Mouse (Mus musculus) embryonic facial prominence, embryonic 12.5 days (tissue): ENCODE measurements around the gene Cc2d1b. TPM values are rescaled to one million over a fixed set of nuclear protein-coding genes. Genes with fewer than 3 reads are reported as not detected.

Source experiments
- ATAC-seq: fragments of 200-750 bp; cut with Nextera tagmentation; 2 replicates; pipeline ENCODE4 v1.8.0; 2017; ENCODE audit not compliant: insufficient number of reproducible peaks, insufficient read depth, low FRiP score, low TSS enrichment
- H3K27ac ChIP-seq: fragments of 300-500 bp; sonication (generic); 2 replicates; pipeline ENCODE4 v1.5.1; 2016; ENCODE audit warnings: mild to moderate bottlenecking
- H3K27me3 ChIP-seq: fragments of 300-500 bp; sonication (generic); 2 replicates; pipeline ENCODE4 v1.6.1; 2016; ENCODE audit warnings: mild to moderate bottlenecking, moderate library complexity
- H3K36me3 ChIP-seq: fragments of 300-500 bp; sonication (generic); 2 replicates; pipeline ENCODE4 v1.6.1; 2016; ENCODE audit warnings: mild to moderate bottlenecking
- H3K4me1 ChIP-seq: fragments of 300-500 bp; sonication (generic); 2 replicates; pipeline ENCODE4 v1.6.1; 2016
- H3K4me2 ChIP-seq: fragments of 300-500 bp; sonication (generic); replicated peaks from 2 replicates; pipeline ENCODE4 v1.6.1; 2016; ENCODE audit warnings: mild to moderate bottlenecking, moderate library complexity
- H3K4me3 ChIP-seq: fragments of 300-500 bp; sonication (generic); 2 replicates; pipeline ENCODE4 v1.5.1; 2016; ENCODE audit warnings: mild to moderate bottlenecking
- H3K9ac ChIP-seq: fragments of 300-500 bp; sonication (generic); 2 replicates; pipeline ENCODE4 v1.6.1; 2016; ENCODE audit warnings: mild to moderate bottlenecking, moderate library complexity
- H3K9me3 ChIP-seq: fragments of 300-500 bp; sonication (generic); 2 replicates; pipeline ENCODE4 v1.6.1; 2016; ENCODE audit warnings: mild to moderate bottlenecking, moderate library complexity
- WGBS: fragments of 180-500 bp; shearing (Covaris S2); methylation state at CpG from one replicate; pipeline ENCODE4 v1.1.7; 2016; 5-methylcytosine and 5-hydroxymethylcytosine counted together
- polyA plus RNA-seq: library from polyadenylated mRNA; unstranded; fragments of >200 nt; fragmentation: Nextera tagmentation; extraction: Ambion mirVana; gene quantifications from 2 replicates; pipeline ENCODE4 v1.2.1, GENCODE M21; 2016

Cc2d1b gene
- polyA plus RNA-seq, 1 experiment from 2014 or later: 34.4 TPM

DNA sequence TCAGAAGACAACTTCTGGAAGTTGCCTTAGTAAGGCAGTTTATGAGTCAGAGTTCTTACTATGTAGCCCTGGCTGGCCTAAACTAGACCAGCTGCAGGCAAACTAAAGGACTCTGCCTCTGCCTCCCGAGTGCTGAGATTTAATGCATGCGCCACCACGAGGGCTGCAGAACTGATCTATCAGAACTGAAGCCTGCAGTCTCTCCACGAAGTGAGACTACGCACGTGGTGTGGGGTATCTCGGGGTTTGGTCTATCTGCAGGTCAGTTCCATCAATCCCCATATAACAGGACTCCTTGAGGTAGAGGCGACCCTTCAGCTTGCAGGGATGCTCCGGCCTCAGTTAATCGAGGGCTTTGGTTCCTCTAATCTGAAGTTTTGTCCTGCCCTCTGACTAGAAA is 575 bp upstream of the Cc2d1b start:
- Histone ChIP-seq H3K27ac (peak overlapping the region; percentile 83), H3K4me2 (peak overlapping the region; percentile 66), H3K9ac (peak overlapping the region; percentile 78), H3K9me3 (no peaks in the 10 kb centered on the region), H3K27me3 (no peaks in the 10 kb centered on the region), H3K4me3 (peak overlapping the region; percentile 59), H3K4me1 (peaks cover 13% of the 10 kb centered on the region), H3K36me3 (peaks cover 8% of the 10 kb centered on the region; the same call in 1 of the 2 replicates)
- 2% methylated on average over 10 of the region's 10 CpGs for WGBS
- ATAC-seq: peak; percentile 63

DNA sequence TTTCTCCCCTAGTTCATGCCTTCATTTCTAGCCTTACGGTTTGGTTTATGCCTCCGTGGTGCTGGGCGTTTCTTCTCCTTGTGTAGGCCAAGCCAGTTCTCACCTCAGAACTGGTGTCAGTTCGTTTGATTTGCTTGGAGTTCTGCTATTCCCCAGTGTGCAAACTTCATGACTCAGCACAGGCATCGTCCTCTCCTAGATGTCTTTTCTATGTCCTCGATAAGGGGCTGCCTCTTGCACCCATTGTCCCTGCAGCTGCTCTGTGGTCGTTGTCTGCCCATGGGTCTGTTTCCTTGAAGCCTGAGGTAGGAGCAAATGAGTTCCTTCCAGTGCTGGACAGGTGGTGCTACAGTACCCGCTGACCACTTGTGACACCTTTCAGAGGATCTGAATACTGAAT is 796 bp downstream of the Cc2d1b start:
- no peak for ATAC-seq
- Histone ChIP-seq H3K4me2 (peak overlapping the region; percentile 66), H3K27ac (peak overlapping the region; percentile 83; the same call in 1 of the 2 replicates)

DNA sequence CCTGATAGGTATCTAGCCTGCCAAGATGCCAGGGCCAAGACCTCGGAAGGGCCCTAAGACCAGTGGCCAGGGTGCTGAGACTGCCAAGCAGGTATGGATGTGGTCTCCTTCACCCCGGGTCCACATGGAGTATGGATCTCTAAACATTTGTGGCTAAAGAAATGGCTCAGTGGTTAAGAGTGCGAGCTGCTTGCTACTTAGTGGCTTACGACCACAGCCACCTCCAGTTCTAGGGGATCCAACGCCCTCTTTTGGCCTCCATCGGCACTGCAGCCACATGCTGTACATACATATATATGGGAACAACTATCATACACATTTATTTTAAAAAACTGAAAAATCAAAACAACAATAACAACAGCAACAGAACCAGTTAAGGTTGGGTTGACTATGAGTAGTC is 1.8 kb downstream of the Cc2d1b start:
- Histone ChIP-seq H3K9ac (no peak overlapping the region), H3K9me3 (no peaks in the 10 kb centered on the region), H3K4me1 (peaks cover 13% of the 10 kb centered on the region), H3K4me2 (no peak overlapping the region), H3K27ac (no peak overlapping the region), H3K4me3 (no peak overlapping the region), H3K27me3 (no peaks in the 10 kb centered on the region), H3K36me3 (peaks cover 29% of the 10 kb centered on the region)
- no peak for ATAC-seq
- 98% methylated on average over 6 of the region's 6 CpGs for WGBS

More for the DNA sequence above, 796 bp downstream of the Cc2d1b start:
- H3K4me1 ChIP-seq: peaks cover 13% of the 10 kb centered on the region
- H3K36me3 ChIP-seq: peaks cover 21% of the 10 kb centered on the region
- no peaks in the 10 kb centered on the region for H3K9me3 ChIP-seq
- 24% methylated on average over 8 of the region's 8 CpGs for WGBS
- H3K9ac ChIP-seq: peak overlapping the region; percentile 78
- H3K4me3 ChIP-seq: peak overlapping the region; percentile 59
- H3K27me3 ChIP-seq: no peaks in the 10 kb centered on the region

DNA sequence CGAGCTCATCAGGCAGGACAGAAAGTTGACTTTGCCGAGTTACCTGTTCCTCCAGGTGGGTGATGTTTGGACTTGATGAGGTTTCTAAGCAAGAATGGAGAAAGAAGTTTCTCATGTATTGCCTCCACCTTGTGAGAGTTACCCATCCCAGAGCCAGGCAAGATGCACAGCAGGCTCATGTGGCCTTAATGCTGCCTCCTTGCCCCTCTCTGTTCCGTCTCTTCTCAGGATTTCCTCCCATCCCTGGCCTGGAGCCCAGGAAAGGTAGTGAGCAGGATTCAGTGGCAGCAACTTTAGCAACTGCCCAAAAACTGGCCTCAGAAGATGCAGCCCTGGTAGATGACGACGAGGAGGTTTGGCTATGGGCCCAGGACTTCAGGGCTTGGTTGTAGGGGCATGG is 7.3 kb downstream of the Cc2d1b start:
- Histone ChIP-seq H3K9me3 (no peaks in the 10 kb centered on the region), H3K4me3 (no peak overlapping the region), H3K36me3 (peaks cover 78% of the 10 kb centered on the region), H3K27me3 (no peaks in the 10 kb centered on the region), H3K4me2 (no peak overlapping the region), H3K4me1 (no peaks in the 10 kb centered on the region), H3K9ac (no peak overlapping the region), H3K27ac (no peak overlapping the region)
- whole genome bisulfite sequencing: 91% methylated on average over 5 of the region's 5 CpGs
- no peak for ATAC-seq

DNA sequence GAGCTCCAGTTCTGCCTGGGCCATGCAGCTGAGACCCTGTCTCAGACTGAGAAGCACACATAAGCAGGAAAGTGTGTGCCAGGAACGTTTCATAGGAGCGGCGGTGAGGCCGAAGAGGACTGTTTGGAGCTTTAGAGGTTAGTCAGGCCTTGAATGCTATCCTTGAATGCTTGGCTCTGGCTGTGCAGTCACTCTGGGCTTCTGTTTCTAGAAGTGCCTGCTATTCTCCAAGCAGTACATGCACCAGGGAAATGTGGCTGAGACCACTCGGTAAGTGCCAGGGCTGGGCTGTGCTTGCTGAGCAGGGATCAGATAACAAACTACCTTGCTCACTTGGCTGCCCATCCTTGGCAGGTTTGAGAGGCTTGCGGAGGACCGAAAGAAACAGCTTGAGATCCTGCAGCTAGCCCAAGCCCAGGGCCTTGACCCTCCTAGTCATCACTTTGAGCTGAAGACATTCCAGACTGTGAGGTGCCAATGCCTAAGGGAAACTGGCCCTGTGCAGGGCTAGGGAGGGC is 9.7 kb downstream of the Cc2d1b start:
- Histone ChIP-seq H3K27ac (no peak overlapping the region), H3K4me3 (no peak overlapping the region), H3K4me2 (no peak overlapping the region), H3K36me3 (peaks cover 91% of the 10 kb centered on the region), H3K9ac (no peak overlapping the region), H3K9me3 (no peaks in the 10 kb centered on the region), H3K4me1 (no peaks in the 10 kb centered on the region), H3K27me3 (no peaks in the 10 kb centered on the region)
- ATAC-seq: no peak
- WGBS: 91% methylated on average over 7 of the region's 7 CpGs

DNA sequence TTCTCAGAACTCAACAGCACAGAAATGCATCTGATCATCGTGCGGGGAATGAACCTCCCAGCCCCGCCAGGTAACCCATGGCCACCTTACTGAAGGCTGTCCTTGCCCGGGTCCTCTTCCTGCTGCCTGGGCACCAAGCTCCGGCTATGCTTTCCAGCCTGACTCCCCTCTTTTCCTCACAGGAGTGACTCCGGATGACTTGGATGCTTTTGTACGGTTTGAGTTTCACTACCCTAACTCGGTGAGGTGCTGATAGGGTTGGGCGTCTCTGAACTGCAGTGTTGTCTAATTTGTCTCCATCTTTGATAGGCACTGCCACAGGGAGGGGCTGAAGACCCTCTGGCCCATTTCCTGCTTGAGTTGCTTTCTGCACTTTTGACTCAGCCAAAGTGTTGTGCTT is 10.4 kb downstream of the Cc2d1b start:
- no peak overlapping the region for H3K27ac ChIP-seq
- H3K4me2 ChIP-seq: no peak overlapping the region
- WGBS: 96% methylated on average over 9 of the region's 9 CpGs
- H3K36me3 ChIP-seq: peaks cover 91% of the 10 kb centered on the region
- no peaks in the 10 kb centered on the region for H3K4me1 ChIP-seq
- ATAC-seq: no peak
- H3K4me3 ChIP-seq: no peak overlapping the region
- no peaks in the 10 kb centered on the region for H3K9me3 ChIP-seq
- H3K27me3 ChIP-seq: no peaks in the 10 kb centered on the region
- H3K9ac ChIP-seq: no peak overlapping the region

DNA sequence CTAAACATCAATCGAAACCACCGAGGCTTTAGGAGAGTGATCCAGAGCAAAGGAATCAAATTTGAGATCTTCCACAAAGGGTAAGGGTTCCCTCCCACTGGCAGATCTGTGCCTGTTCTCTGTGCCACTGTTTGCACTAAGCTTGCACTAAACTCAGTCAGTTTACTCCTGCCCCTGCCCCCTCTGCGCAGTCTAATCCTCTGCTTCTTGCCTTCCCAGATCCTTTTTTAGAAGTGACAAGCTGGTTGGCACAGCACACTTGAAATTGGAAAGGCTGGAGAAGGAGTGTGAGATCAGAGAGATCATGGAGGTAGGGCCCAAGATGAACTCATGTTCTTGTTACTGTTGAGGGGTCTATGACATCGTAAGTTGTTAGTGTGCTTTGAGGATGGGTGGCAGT is 11.9 kb downstream of the Cc2d1b start:
- Histone ChIP-seq H3K4me2 (no peak overlapping the region), H3K27me3 (no peaks in the 10 kb centered on the region), H3K4me1 (no peaks in the 10 kb centered on the region), H3K9me3 (no peaks in the 10 kb centered on the region), H3K27ac (no peak overlapping the region), H3K36me3 (peaks cover 91% of the 10 kb centered on the region), H3K4me3 (no peak overlapping the region), H3K9ac (no peak overlapping the region)
- ATAC-seq: no peak
- 97% methylated on average over 4 of the region's 4 CpGs for WGBS

DNA sequence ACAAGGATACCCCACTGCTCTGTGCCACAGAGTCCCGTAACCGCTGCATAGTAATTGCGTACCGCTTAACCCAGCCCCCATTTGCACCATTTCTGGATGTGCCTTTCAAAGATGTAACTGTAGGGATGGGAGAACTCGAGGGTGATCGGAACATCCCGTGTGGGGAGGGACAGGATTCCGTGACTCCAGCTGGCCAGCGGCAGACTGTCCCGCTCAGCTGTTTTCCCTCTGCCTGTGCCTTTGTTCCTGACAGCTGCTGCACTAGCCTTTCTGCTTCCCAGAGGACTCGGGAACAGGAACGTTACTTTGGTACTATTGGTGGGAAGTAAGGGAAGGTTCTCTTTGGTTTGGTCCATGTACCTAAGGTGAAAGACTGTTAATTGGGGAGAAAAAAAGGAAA is 14.0 kb downstream of the Cc2d1b start:
- no peaks in the 10 kb centered on the region for H3K9me3 ChIP-seq
- ATAC-seq: no peak
- no peaks in the 10 kb centered on the region for H3K27me3 ChIP-seq
- no peaks in the 10 kb centered on the region for H3K4me1 ChIP-seq
- no peak overlapping the region for H3K27ac ChIP-seq
- 86% methylated on average over 12 of the region's 12 CpGs for WGBS
- no peak overlapping the region for H3K4me3 ChIP-seq
- no peak overlapping the region for H3K9ac ChIP-seq
- H3K4me2 ChIP-seq: no peak overlapping the region
- H3K36me3 ChIP-seq: peaks cover 80% of the 10 kb centered on the region

DNA sequence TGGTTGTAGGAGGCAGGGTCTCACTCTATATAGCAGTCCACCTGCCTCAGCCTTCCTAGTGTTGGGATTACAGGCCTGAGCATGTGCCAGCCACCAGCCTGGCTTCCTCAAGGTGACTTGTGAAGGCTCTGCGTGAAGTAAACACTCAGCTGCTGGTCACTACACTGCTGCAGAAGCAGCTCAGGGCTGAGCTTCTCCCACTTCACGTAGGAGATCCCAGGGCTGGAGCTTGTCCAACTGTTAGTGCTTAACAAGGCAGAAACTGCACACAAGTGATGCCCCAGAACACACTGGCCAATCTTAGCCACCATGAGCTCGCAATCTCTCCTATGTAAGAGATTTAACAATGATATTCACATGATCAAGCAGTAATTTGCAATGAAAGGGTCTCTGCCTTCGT is 15.0 kb downstream of the Cc2d1b start:
- H3K4me2 ChIP-seq: no peak overlapping the region
- no peaks in the 10 kb centered on the region for H3K27me3 ChIP-seq
- no peaks in the 10 kb centered on the region for H3K9me3 ChIP-seq
- ATAC-seq: no peak
- WGBS: 72% methylated on average over 4 of the region's 4 CpGs
- H3K4me1 ChIP-seq: no peaks in the 10 kb centered on the region
- no peak overlapping the region for H3K4me3 ChIP-seq
- no peak overlapping the region for H3K9ac ChIP-seq
- H3K36me3 ChIP-seq: peaks cover 76% of the 10 kb centered on the region
- no peak overlapping the region for H3K27ac ChIP-seq

DNA sequence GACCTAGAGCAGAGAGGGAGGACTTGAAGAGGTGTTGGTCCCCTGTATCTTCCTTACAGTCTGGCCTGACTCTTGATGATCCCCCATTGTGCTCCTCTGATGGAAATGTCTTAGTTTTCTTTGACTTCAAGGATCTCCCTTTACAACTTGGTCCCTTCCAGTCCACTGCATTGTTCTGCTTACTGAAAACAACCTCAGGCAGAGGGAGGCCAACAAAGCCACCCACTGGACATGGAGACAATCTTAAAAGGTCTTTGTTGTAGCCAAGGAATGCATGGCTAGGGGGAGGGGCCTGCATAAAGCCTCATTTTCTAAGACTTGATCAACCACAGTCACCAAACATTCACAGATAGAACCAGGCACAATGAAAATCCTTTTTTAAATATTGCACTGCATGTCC is 15.4 kb downstream of the Cc2d1b start:
- no peak overlapping the region for H3K4me2 ChIP-seq
- ATAC-seq: no peak
- no peak overlapping the region for H3K4me3 ChIP-seq
- H3K9ac ChIP-seq: no peak overlapping the region
- H3K4me1 ChIP-seq: no peaks in the 10 kb centered on the region
- no peak overlapping the region for H3K27ac ChIP-seq
- H3K36me3 ChIP-seq: peaks cover 72% of the 10 kb centered on the region
- no peaks in the 10 kb centered on the region for H3K9me3 ChIP-seq
- H3K27me3 ChIP-seq: no peaks in the 10 kb centered on the region

DNA sequence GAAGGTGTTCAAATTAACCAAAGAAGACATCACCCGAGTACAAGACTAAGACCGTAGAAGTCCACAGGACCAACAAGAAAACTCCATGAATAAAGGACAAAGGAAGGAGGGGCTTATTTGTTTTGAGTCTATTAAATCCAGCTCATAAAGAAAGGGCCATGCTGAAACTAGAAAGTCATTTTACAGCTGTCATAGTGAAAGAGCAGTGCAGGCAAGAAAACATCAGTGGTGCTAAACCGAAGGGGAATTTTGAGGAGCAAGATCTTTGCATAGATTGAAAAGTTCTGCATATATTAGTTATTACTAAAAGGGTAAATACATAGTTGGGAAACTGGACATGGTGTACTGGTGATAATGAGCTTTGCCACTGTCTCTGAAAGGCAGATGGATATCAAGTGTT is 18.0 kb downstream of the Cc2d1b start:
- Histone ChIP-seq H3K4me2 (no peak overlapping the region), H3K36me3 (peaks cover 61% of the 10 kb centered on the region), H3K27ac (no peak overlapping the region), H3K9ac (no peak overlapping the region), H3K4me1 (no peaks in the 10 kb centered on the region), H3K4me3 (no peak overlapping the region), H3K27me3 (no peaks in the 10 kb centered on the region), H3K9me3 (no peaks in the 10 kb centered on the region)
- no peak for ATAC-seq
- WGBS: 86% methylated on average over 3 of the region's 3 CpGs

DNA sequence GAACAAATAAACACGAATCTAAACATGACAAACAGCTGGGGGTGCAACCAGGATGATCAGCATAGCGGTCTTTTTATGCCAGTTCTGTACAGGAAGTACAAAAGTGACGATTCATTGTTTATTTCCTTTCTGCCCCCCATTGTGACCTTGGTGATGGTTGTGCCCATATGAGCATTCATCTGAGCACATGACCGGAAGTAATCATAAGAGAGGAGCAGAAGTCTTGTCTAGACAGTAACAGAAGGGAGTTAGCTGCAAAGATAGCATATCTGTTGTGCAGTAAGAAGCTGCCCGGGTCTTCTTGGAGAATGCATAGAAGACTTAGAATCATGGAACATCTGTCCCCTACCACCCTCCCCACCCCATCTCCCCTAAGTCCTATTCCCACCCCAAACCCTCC is 19.0 kb downstream of the Cc2d1b start:
- no peak overlapping the region for H3K27ac ChIP-seq
- WGBS: 83% methylated on average over 5 of the region's 5 CpGs
- H3K9me3 ChIP-seq: no peaks in the 10 kb centered on the region
- H3K9ac ChIP-seq: no peak overlapping the region
- H3K4me1 ChIP-seq: no peaks in the 10 kb centered on the region
- H3K27me3 ChIP-seq: no peaks in the 10 kb centered on the region
- ATAC-seq: no peak
- H3K36me3 ChIP-seq: peaks cover 60% of the 10 kb centered on the region
- H3K4me2 ChIP-seq: no peak overlapping the region
- no peak overlapping the region for H3K4me3 ChIP-seq

DNA sequence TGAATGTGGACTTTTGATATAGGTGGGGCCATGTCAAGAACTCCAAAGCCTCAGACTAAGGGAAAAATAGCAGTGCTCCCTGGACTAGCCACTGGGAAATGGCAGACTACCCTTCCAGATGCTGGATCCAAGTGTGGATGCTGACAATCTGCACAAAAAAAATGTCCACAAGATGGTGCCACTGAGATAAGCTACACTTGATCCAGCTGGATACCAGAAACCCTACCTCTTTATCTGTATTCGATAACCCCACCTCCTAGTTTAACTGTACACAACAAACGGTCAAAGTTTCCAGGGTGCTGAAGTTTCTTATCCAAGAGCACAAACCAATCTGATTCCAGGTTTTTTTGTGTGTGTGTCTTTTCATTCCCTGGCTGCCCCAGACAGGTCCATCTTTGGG is 44.7 kb downstream of the Cc2d1b start:
- no peaks in the 10 kb centered on the region for H3K9me3 ChIP-seq
- no peak for ATAC-seq
- H3K27ac ChIP-seq: no peak overlapping the region
- no peak overlapping the region for H3K4me3 ChIP-seq
- H3K36me3 ChIP-seq: peaks cover 14% of the 10 kb centered on the region
- 70% methylated on average over 2 of the region's 2 CpGs for WGBS
- no peak overlapping the region for H3K9ac ChIP-seq
- no peaks in the 10 kb centered on the region for H3K4me1 ChIP-seq
- H3K4me2 ChIP-seq: no peak overlapping the region
- H3K27me3 ChIP-seq: no peaks in the 10 kb centered on the region
